Mouse (Mus musculus) frontal cortex, postnatal 36 days (tissue): ENCODE results near the gene Lrmp.

ENCODE experiments used
- DNase-seq, 2 experiments: peaks; one replicate each; pipeline ENCODE4 v3.0.0; 2022; ENCODE audit warnings: low spot score in 2 of 2

The Lrmp gene

GRCm38 (mm10) chr6:145202432-145203125 is 87.1 kb downstream of the Lrmp start:
- DNase-seq, result no peak

GRCm38 (mm10) chr6:145204440-145204839 is 89.0 kb downstream of the Lrmp start:
- no peak for DNase-seq

GRCm38 (mm10) chr6:145205142-145205541 is 89.7 kb downstream of the Lrmp start:
- DNase-seq, result no peak

- DNase-seq, result no peak
Observed at GRCm38 (mm10) chr6:145210056-145210680, 94.7 kb downstream of the Lrmp start.

- peak; percentile 97 to 99 for DNase-seq
Observed at GRCm38 (mm10) chr6:145210816-145211338, 95.4 kb downstream of the Lrmp start, which contains the start of the genes Casc1 and Etfrf1. Gene Casc1 (minus strand): TSS chr6:145211005. Gene Etfrf1 (plus strand): TSS chr6:145211134.

- DNase-seq, result no peak
Observed at GRCm38 (mm10) chr6:145211376-145212305, 96.2 kb downstream of the Lrmp start.

- no peak for DNase-seq
Observed at GRCm38 (mm10) chr6:145213916-145214315, 98.5 kb downstream of the Lrmp start.

- DNase-seq, result no peak
Observed at GRCm38 (mm10) chr6:145215826-145216225, 100.4 kb downstream of the Lrmp start.

GRCm38 (mm10) chr6:145224246-145224645 is 108.8 kb downstream of the Lrmp start:
- no peak for DNase-seq
